8 mouse cellular contexts compared by ENCODE assay signal in genomic region chr11:97437745-97438144, GRCm38 (mm10). TPM values are rescaled to one million over a fixed set of nuclear protein-coding genes. Genes with fewer than 3 reads are reported as not detected.
A peak's percentile ranks its signal among the peaks of the same experiment; 100 is the strongest.
DNase-seq lines count a peak whose midpoint lies in the region; ATAC-seq lines count a peak whose summit lies in the region.

No protein-coding gene starts in this region.

- H3K36me3 ChIP-seq in midbrain, embryonic 10.5 days = no peaks in the 10 kb centered on the region
- no peaks in the 10 kb centered on the region for H3K36me3 ChIP-seq in midbrain, embryonic 14.5 days (ENCODE audit: control insufficient read depth, insufficient read depth, low read length)
- no peaks in the 10 kb centered on the region for H3K36me3 ChIP-seq in heart, embryonic 15.5 days
- no peaks in the 10 kb centered on the region for H3K36me3 ChIP-seq in macrophage (ENCODE audit: inconsistent target)

- H3K79me2 ChIP-seq in macrophage (ENCODE audit: inconsistent target) = peaks cover 43% of the 10 kb centered on the region

- DNase-seq in midbrain, embryonic 10.5 days (ENCODE audit: low spot score) = peak; percentile 42
- DNase-seq in midbrain, embryonic 14.5 days = no peak
- DNase-seq in embryo, embryonic 10.5 days (ENCODE audit: low spot score) = peak; percentile 80
- peak; percentile 92 to 93 for DNase-seq in kidney, postnatal 25 days
- no peak for DNase-seq in cerebellum, postnatal 25 days
- DNase-seq in layer of hippocampus, postnatal 10 days (ENCODE audit: low spot score in 2 of 2) = no peak

- no peak for ATAC-seq in midbrain, embryonic 14.5 days (ENCODE audit: low FRiP score, low TSS enrichment)
- ATAC-seq in heart, embryonic 15.5 days (replicated peaks; ENCODE audit: insufficient number of reproducible peaks, insufficient read depth, low FRiP score, low read depth) = peak; percentile 48

- no peak overlapping the region for H3K4me3 ChIP-seq in midbrain, embryonic 10.5 days
- no peak overlapping the region for H3K4me3 ChIP-seq in midbrain, embryonic 14.5 days (replicated peaks; ENCODE audit: low read depth, low read length)
- no peak overlapping the region for H3K4me3 ChIP-seq in heart, embryonic 15.5 days
- no peak overlapping the region for H3K4me3 ChIP-seq in macrophage (ENCODE audit: inconsistent target)

- H3K4me1 ChIP-seq in midbrain, embryonic 10.5 days = peaks cover 85% of the 10 kb centered on the region
- peaks cover 27% of the 10 kb centered on the region for H3K4me1 ChIP-seq in midbrain, embryonic 14.5 days (ENCODE audit: control insufficient read depth, insufficient read depth, low read length)
- peaks cover 90% of the 10 kb centered on the region for H3K4me1 ChIP-seq in heart, embryonic 15.5 days (replicated peaks)

- H3K27ac ChIP-seq in midbrain, embryonic 10.5 days (replicated peaks) = peak overlapping the region; percentile 70
- no peak overlapping the region for H3K27ac ChIP-seq in midbrain, embryonic 14.5 days (replicated peaks; ENCODE audit: low read depth, low read length)
- peak overlapping the region; percentile 92 for H3K27ac ChIP-seq in heart, embryonic 15.5 days
- H3K27ac ChIP-seq in macrophage = peak overlapping the region; percentile 97

- peaks cover 54% of the 10 kb centered on the region for H3K27me3 ChIP-seq in midbrain, embryonic 10.5 days (ENCODE audit: low read depth, poor library complexity, severe bottlenecking)
- peaks cover 30% of the 10 kb centered on the region; the same call in 1 of the 2 replicates for H3K27me3 ChIP-seq in midbrain, embryonic 14.5 days (ENCODE audit: control insufficient read depth, insufficient read depth, low read length)
- H3K27me3 ChIP-seq in heart, embryonic 15.5 days = no peaks in the 10 kb centered on the region

- no peaks in the 10 kb centered on the region for H3K9me3 ChIP-seq in midbrain, embryonic 10.5 days (replicated peaks)
- H3K9me3 ChIP-seq in midbrain, embryonic 14.5 days (ENCODE audit: control insufficient read depth, low read length) = no peaks in the 10 kb centered on the region
- H3K9me3 ChIP-seq in heart, embryonic 15.5 days (replicated peaks) = no peaks in the 10 kb centered on the region

- no peak overlapping the region for H3K4me2 ChIP-seq in midbrain, embryonic 14.5 days (ENCODE audit: low read length)
- peak overlapping the region; percentile 88 for H3K4me2 ChIP-seq in heart, embryonic 15.5 days

- 13% methylated on average over 5 of the region's 5 CpGs for WGBS in midbrain, embryonic 10.5 days
- WGBS in midbrain, embryonic 14.5 days = 15% methylated on average over 5 of the region's 5 CpGs
- WGBS in heart, embryonic 15.5 days = 4% methylated on average over 5 of the region's 5 CpGs
- 58% methylated on average over 5 of the region's 5 CpGs for WGBS in macrophage (ENCODE audit: missing documents)

- no peak overlapping the region for H3K9ac ChIP-seq in midbrain, embryonic 14.5 days (replicated peaks; ENCODE audit: low read length)
- no peak overlapping the region; the same call in 1 of the 2 replicates for H3K9ac ChIP-seq in heart, embryonic 15.5 days

RNA-seq across cellular contexts. Expression of gene Arhgap23, which starts 22.4 kb away (rescaled TPM):
- polyA plus RNA-seq in midbrain, embryonic 10.5 days (2016; fragmentation: Nextera tagmentation; extraction: Ambion mirVana) = 1.9 and 2.3 TPM in 2 replicates
- 7.8 and 13.1 TPM in 2 replicates for polyA plus RNA-seq in midbrain, embryonic 14.5 days (2014; fragmentation: Nextera tagmentation; extraction: Ambion mirVana)
- polyA plus RNA-seq in heart, embryonic 15.5 days (2015; fragmentation: Nextera tagmentation; extraction: Ambion mirVana) = 6.0 and 7.8 TPM in 2 replicates
- total RNA-seq in macrophage (2018; cell fraction: chromatin; rRNA removed) = 100 to 1,000 TPM in 4 of 26 experiments, 10 to 100 TPM in 22; 14.6 to 111 (median 58.5) TPM
- 10 to 100 TPM; 10.1 to 29.1 (median 18.3) TPM for total RNA-seq in macrophage (2018; cell fraction: cytosol; rRNA removed)
- total RNA-seq in macrophage (2018; cell fraction: nucleus; rRNA removed) = 10 to 100 TPM; 13.7 to 87.8 (median 34.8) TPM
- 12.8 to 18.7 TPM (median 14.4 TPM) in 3 replicates for polyA plus RNA-seq in macrophage (2018)
- 10 to 100 TPM; 73.3 to 77.4 TPM for total RNA-seq in layer of hippocampus, postnatal 10 days (2021)

Comparison
In these comparisons a context has a peak if more than half of its experiments do, and no peak if none do; other contexts are left out.
1. DNase-seq: peak in midbrain, embryonic 10.5 days (single experiment), embryo, embryonic 10.5 days (single experiment) and kidney, postnatal 25 days (2 of 2); none in midbrain, embryonic 14.5 days (single experiment), cerebellum, postnatal 25 days (0 of 2) and layer of hippocampus, postnatal 10 days (0 of 2).